Mouse (Mus musculus): ENCODE data around the gene Trim68. TPM values are rescaled to one million over a fixed set of nuclear protein-coding genes. Genes with fewer than 3 reads are reported as not detected.
"Not testable (repeated sequence)": the region's sequence is repeated elsewhere in the genome, so short reads cannot be mapped to it uniquely, and the experiment has no call there.

The Trim68 gene
- total RNA-seq (2015): 6.1 and 6.4 TPM in 2 replicates
- 4.8 and 5.6 TPM in 2 replicates for total RNA-seq (2017)

- ATAC-seq (replicated peaks; ENCODE audit: poor library complexity): peak; percentile 99
Measured at GRCm38 (mm10) chr7:102686944-102687501, at the start of gene Trim68. Gene Trim68 (minus strand): TSS chr7:102687327.

DNA sequence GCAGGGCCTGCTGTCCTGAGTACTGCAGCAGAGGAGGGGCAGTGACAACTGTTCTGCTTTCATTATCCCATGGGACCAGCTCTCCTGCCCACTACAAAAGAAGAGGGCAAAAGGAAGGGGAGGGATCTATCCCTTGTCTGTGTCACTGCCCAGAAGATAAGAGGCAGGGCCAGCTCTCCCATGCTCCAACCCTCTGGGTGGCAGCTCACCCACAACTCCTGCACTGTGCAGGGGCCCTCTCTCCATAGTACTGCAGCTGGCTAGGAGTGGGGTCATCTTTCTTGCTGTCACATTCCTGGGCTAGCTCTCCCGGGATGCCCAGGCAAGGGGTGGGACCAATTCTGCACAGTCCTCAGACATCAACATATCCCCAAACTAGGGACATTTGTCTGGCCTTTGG lies 46.7 kb upstream of the Trim68 start:
- no peak for ATAC-seq (replicated peaks; ENCODE audit: poor library complexity)

GRCm38 (mm10) chr7:102727391-102727790 lies 40.3 kb upstream of the Trim68 start, which contains the start of gene Olfr559:
Gene Olfr559 (minus strand): TSS chr7:102727491.
- no peak for ATAC-seq (replicated peaks; ENCODE audit: poor library complexity)

DNA sequence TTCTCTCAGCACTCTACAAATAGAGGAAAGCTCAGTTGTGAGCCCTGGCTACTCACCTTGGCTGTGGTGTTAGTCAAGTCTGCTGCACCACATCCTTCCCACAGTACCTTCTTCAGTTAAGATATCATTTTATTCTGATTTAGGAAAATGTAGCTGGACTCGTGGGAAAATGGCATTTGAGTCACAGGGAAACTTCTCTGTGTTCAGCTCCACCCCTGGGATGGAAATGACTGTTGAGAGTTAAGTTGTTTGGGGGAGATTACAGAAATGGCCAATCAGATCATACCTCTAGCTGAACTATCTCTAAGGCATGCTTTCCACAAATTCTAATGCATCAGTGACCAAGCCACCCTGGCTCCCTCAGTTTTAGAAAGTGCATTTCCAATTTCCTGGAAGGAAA lies 31.8 kb upstream of the Trim68 start, which contains the start of gene Olfr33:
TSS of gene Olfr33 (minus strand) at position 101 of the 400 bp plus-strand sequence.
- no peak for ATAC-seq (replicated peaks; ENCODE audit: poor library complexity)

DNA sequence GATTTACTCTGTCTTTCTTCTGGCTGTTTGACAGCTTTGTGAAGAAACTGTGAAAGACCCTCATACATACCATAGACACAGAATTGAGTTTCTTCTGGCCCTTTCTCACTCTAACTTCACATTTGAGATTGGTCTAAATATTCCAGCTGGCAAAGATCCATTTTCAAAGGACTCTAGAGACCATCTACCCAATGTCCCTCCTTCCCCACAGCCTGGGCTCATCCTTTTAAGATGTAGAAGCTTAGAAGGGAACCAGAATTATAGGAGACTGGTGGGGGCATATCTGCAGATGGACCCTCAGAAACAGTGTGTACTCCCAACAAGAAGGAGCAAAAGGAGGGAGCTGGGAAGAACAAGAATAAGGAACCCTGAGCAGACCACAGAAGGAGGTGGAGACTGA lies 14.8 kb upstream of the Trim68 start, which contains the start of gene Olfr558:
TSS of gene Olfr558 (plus strand) at position 301 of the 400 bp plus-strand sequence.
- ATAC-seq (replicated peaks; ENCODE audit: poor library complexity): no peak

DNA sequence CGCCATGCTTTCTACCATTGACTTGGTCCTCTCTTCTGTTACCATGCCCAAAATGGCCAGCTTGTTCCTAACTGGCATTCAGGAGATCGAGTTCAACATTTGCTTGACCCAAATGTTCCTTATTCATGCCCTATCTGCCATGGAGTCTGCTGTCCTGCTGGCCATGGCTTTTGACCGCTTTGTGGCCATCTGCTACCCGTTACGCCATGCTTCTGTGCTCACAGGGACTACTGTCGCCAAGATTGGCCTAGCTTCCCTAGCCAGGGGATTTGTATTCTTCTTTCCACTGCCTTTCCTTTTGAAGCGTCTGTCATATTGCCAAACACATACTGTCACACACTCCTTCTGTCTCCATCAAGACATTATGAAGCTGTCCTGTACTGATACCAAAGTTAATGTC lies 11.3 kb upstream of the Trim68 start:
- ATAC-seq (replicated peaks; ENCODE audit: poor library complexity): no peak

DNA sequence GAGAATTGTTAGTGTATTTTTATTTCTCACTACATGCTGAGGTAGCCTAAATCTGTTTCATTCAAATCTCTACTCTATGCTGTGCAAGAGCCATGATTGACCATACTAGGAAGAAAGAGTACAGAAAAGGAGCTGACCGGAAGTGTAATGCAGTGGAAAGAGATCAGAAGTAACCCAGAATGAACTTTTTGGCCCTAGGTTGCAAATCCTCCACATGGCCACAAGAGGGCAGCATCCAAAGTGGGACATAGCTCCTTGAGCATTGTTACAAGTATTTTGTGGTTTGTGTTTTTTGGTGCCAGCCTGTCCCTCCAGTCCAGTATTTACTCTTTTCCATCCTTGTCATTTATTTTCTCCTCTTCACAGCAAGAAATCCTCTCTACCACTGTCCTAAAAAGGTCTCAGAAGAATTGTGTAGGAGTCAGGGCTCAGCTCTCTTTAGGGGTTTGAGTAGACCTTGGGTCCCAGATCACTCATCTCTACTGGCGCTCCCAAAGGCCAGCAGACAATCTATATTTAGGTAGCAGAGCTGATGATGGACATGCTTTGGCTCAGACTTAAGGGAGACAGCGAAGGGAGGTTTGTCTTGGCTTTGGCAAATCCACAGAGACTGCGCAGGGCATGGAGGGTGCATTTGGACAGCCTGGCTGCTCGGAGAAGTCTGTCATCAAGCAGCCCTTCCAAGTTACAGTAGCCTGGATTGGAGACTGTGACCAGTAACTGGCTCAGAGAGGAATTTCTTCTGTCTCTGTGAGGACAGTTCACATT lies 8.4 kb upstream of the Trim68 start, which contains the start of gene Olfr557:
TSS of gene Olfr557 (plus strand) at position 553 of the 768 bp plus-strand sequence.
- ATAC-seq (replicated peaks; ENCODE audit: poor library complexity): peak; percentile 99

DNA sequence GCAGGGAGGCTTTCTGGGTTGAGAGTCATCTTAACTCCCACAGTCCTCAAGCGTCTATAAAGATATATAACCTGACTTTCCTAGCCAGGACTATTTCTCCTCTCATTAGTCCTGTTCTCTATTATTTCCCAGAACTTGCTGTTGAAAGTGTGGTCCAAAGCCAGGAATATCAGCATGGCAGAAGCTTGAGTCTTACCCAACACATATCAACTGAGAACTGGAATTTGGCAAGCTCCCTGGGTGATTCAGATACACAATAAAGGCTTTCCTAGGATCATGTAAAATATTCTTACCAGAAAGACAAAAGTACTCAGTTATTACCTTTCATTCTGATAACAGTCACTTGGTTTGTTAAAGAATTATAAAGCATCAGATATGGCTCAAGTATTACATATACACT lies 5.2 kb downstream of the Trim68 start:
- no peak for ATAC-seq (replicated peaks; ENCODE audit: poor library complexity)

DNA sequence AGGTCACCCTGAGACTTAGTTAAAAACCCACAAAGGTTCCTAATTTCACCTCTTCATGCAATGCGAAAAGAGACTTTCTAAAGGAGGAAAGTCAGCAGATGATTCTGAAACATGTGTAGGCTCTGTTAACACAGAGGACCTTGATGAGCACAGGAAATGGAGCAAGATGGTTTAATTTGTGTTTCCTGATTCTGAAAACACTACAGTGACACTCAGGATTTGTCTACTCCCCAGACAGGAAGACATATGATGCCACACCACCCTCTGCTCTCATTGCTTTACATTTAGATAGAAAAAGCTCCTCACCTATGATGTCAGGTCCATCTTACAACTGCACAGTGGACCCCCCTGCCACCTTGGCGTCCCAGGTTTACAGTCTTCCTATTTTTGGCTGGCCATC lies 10.9 kb downstream of the Trim68 start:
- peak; percentile 83 for ATAC-seq (replicated peaks; ENCODE audit: poor library complexity)

DNA sequence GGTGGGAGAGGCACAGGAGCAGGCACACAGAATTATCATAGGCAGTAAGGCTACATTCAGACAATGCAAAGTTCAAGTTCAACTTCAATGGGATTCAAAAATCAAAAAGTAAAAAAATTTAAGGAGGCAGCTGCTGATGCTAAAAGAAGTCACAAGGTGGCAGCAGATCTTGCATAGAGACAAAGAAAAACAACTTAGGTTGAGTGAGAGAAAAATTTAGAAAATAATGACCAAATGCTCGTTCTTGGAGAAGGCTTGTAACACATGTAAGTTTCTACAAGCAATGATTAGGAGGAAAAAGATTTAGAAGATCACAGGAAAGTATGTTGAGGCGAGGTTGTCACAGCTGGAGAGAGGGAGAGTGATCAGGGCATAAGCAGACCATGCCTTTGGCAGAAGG lies 21.7 kb downstream of the Trim68 start:
- ATAC-seq (replicated peaks; ENCODE audit: poor library complexity): peak; percentile 57

- no peak for ATAC-seq (replicated peaks; ENCODE audit: poor library complexity)
Measured at GRCm38 (mm10) chr7:102664599-102664998, 22.5 kb downstream of the Trim68 start, which contains the start of gene Olfr556. Gene Olfr556 (plus strand): TSS chr7:102664899.

DNA sequence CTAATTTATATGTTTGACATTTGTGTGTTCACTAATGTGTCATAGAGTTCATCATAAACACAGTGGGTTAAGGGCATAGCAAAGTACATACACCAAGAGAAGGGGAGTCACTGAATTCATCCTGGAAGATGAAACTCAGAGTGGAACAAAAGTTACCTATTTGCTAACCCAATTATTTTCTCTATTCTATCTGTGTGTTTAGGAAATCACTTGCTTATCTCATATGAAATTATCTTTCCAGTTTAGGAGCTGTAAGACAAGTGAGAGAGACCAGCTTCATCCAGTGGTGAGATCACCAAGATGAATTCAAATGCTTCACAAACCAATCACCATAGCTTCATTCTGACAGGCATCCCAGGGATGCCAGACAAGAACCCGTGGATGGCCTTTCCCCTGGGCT lies 28.6 kb downstream of the Trim68 start, which contains the start of gene Olfr555:
TSS of gene Olfr555 (plus strand) at position 301 of the 400 bp plus-strand sequence.
- no peak for ATAC-seq (replicated peaks; ENCODE audit: poor library complexity)

- ATAC-seq (replicated peaks; ENCODE audit: poor library complexity): not testable (repeated sequence)
Measured at GRCm38 (mm10) chr7:102644945-102645344, 42.2 kb downstream of the Trim68 start.

GRCm38 (mm10) chr7:102638132-102638531 lies 49.0 kb downstream of the Trim68 start, which contains the start of gene Olfr554:
Gene Olfr554 (plus strand): TSS chr7:102638432.
- no peak for ATAC-seq (replicated peaks; ENCODE audit: poor library complexity)

GRCm38 (mm10) chr7:102636665-102637064 lies 50.5 kb downstream of the Trim68 start:
- ATAC-seq (replicated peaks; ENCODE audit: poor library complexity): peak; percentile 97

Other genes starting within 250 kb of the Trim68 start
- 245 and 255 TPM in 2 replicates for gene Rrm1, start 245.6 kb downstream of the Trim68 start, total RNA-seq (2015)
- 673 and 874 TPM in 2 replicates for gene Rrm1, start 245.6 kb downstream of the Trim68 start, total RNA-seq (2017)
- not detected in 2 replicates for gene Olfr543, start 205.6 kb downstream of the Trim68 start, total RNA-seq (2015)
- gene Olfr543, start 205.6 kb downstream of the Trim68 start, total RNA-seq (2017): not detected in 2 replicates
- not detected in 2 replicates for gene Olfr544, start 199.0 kb downstream of the Trim68 start, total RNA-seq (2015)
- not detected in 2 replicates for gene Olfr544, start 199.0 kb downstream of the Trim68 start, total RNA-seq (2017)
- gene Olfr545, start 187.8 kb downstream of the Trim68 start, total RNA-seq (2015): not detected in 2 replicates
- not detected in 2 replicates for gene Olfr545, start 187.8 kb downstream of the Trim68 start, total RNA-seq (2017)
- not detected in 2 replicates for gene Olfr547, start 152.6 kb downstream of the Trim68 start, total RNA-seq (2015)
- gene Olfr547, start 152.6 kb downstream of the Trim68 start, total RNA-seq (2017): not detected in 2 replicates
- not detected in 2 replicates for gene Olfr548-ps1, start 146.4 kb downstream of the Trim68 start, total RNA-seq (2015)
- gene Olfr548-ps1, start 146.4 kb downstream of the Trim68 start, total RNA-seq (2017): not detected in 2 replicates
- not detected in 2 replicates for gene Olfr549, start 137.5 kb downstream of the Trim68 start, total RNA-seq (2015)
- gene Olfr549, start 137.5 kb downstream of the Trim68 start, total RNA-seq (2017): not detected in 2 replicates
- gene Trim21, start 121.8 kb downstream of the Trim68 start, total RNA-seq (2015): 7.4 and 11.5 TPM in 2 replicates
- gene Trim21, start 121.8 kb downstream of the Trim68 start, total RNA-seq (2017): 29.3 and 45.8 TPM in 2 replicates
- gene Olfr550, start 115.9 kb downstream of the Trim68 start, total RNA-seq (2015): 0.27 TPM in 1 of 2 replicates, not detected in the other
- gene Olfr550, start 115.9 kb downstream of the Trim68 start, total RNA-seq (2017): not detected in 2 replicates
- not detected in 2 replicates for gene Olfr551, start 95.4 kb downstream of the Trim68 start, total RNA-seq (2015)
- gene Olfr551, start 95.4 kb downstream of the Trim68 start, total RNA-seq (2017): not detected in 2 replicates
- gene Olfr552, start 89.6 kb downstream of the Trim68 start, total RNA-seq (2015): 0.10 TPM in 1 of 2 replicates, not detected in the other
- not detected in 2 replicates for gene Olfr552, start 89.6 kb downstream of the Trim68 start, total RNA-seq (2017)
- gene Olfr553, start 69.1 kb downstream of the Trim68 start, total RNA-seq (2015): not detected in 2 replicates
- not detected in 2 replicates for gene Olfr553, start 69.1 kb downstream of the Trim68 start, total RNA-seq (2017)
- gene Olfr554, start 48.9 kb downstream of the Trim68 start, total RNA-seq (2015): not detected in 2 replicates
- gene Olfr554, start 48.9 kb downstream of the Trim68 start, total RNA-seq (2017): not detected in 2 replicates
- not detected in 2 replicates for gene Olfr555, start 28.5 kb downstream of the Trim68 start, total RNA-seq (2015)
- gene Olfr555, start 28.5 kb downstream of the Trim68 start, total RNA-seq (2017): not detected in 2 replicates
- gene Olfr556, start 22.4 kb downstream of the Trim68 start, total RNA-seq (2015): not detected in 2 replicates
- gene Olfr556, start 22.4 kb downstream of the Trim68 start, total RNA-seq (2017): not detected in 2 replicates
- gene Olfr557, start 8.6 kb upstream of the Trim68 start, total RNA-seq (2015): not detected in 2 replicates
- 0.24 TPM in 1 of 2 replicates, not detected in the other for gene Olfr557, start 8.6 kb upstream of the Trim68 start, total RNA-seq (2017)
- not detected in 2 replicates for gene Olfr558, start 14.9 kb upstream of the Trim68 start, total RNA-seq (2015)
- not detected in 2 replicates for gene Olfr558, start 14.9 kb upstream of the Trim68 start, total RNA-seq (2017)
- not detected in 2 replicates for gene Olfr33, start 31.7 kb upstream of the Trim68 start, total RNA-seq (2015)
- not detected in 2 replicates for gene Olfr33, start 31.7 kb upstream of the Trim68 start, total RNA-seq (2017)
- not detected in 2 replicates for gene Olfr559, start 40.2 kb upstream of the Trim68 start, total RNA-seq (2015)
- gene Olfr559, start 40.2 kb upstream of the Trim68 start, total RNA-seq (2017): not detected in 2 replicates
- not detected in 2 replicates for gene Olfr560, start 72.0 kb upstream of the Trim68 start, total RNA-seq (2015)
- gene Olfr560, start 72.0 kb upstream of the Trim68 start, total RNA-seq (2017): not detected in 2 replicates
- not detected in 2 replicates for gene Olfr78, start 72.1 kb upstream of the Trim68 start, total RNA-seq (2015)
- not detected in 2 replicates for gene Olfr78, start 72.1 kb upstream of the Trim68 start, total RNA-seq (2017)
- gene Olfr561, start 83.9 kb upstream of the Trim68 start, total RNA-seq (2015): not detected in 2 replicates
- gene Olfr561, start 83.9 kb upstream of the Trim68 start, total RNA-seq (2017): not detected in 2 replicates
- gene Olfr564, start 116.2 kb upstream of the Trim68 start, total RNA-seq (2015): not detected in 2 replicates
- not detected in 2 replicates for gene Olfr564, start 116.2 kb upstream of the Trim68 start, total RNA-seq (2017)
- gene Olfr566, start 171.4 kb upstream of the Trim68 start, total RNA-seq (2015): not detected in 2 replicates
- not detected in 2 replicates for gene Olfr566, start 171.4 kb upstream of the Trim68 start, total RNA-seq (2017)
- not detected in 2 replicates for gene Olfr568, start 189.8 kb upstream of the Trim68 start, total RNA-seq (2015)
- not detected in 2 replicates for gene Olfr568, start 189.8 kb upstream of the Trim68 start, total RNA-seq (2017)
- not detected in 2 replicates for gene Olfr569, start 203.6 kb upstream of the Trim68 start, total RNA-seq (2015)
- not detected in 2 replicates for gene Olfr569, start 203.6 kb upstream of the Trim68 start, total RNA-seq (2017)
- not detected in 2 replicates for gene Olfr570, start 207.2 kb upstream of the Trim68 start, total RNA-seq (2015)
- not detected in 2 replicates for gene Olfr570, start 207.2 kb upstream of the Trim68 start, total RNA-seq (2017)
- gene Olfr571, start 230.2 kb upstream of the Trim68 start, total RNA-seq (2015): not detected in 2 replicates
- gene Olfr571, start 230.2 kb upstream of the Trim68 start, total RNA-seq (2017): not detected in 2 replicates
- gene Olfr572, start 237.1 kb upstream of the Trim68 start, total RNA-seq (2015): not detected in 2 replicates
- not detected in 2 replicates for gene Olfr572, start 237.1 kb upstream of the Trim68 start, total RNA-seq (2017)

Measured in megakaryocyte progenitor cell, adult 5-6 weeks (primary cell).